In genomic region chr2:154786776-154787175, GRCm38 (mm10) we compare ENCODE assay signal across 34 mouse cellular contexts. TPM values are rescaled to one million over a fixed set of nuclear protein-coding genes. Genes with fewer than 3 reads are reported as not detected.
DNase-seq lines count a peak whose midpoint lies in the region; ATAC-seq and TF ChIP-seq lines count a peak whose summit lies in the region.
"Had no signal": no experiment of that assay in that cellular context is flagged by ENCODE, and none has a peak within 500 bp of the region (broad histone marks: within the 10 kb centered on the region; RNA-seq: fewer than 3 reads in every experiment).

No protein-coding gene starts in this region.

- no peaks in the 10 kb centered on the region for H3K9me3 ChIP-seq in kidney, embryonic 16.5 days (ENCODE audit: low read length)
- H3K9me3 ChIP-seq in G1E (replicated peaks) = no peaks in the 10 kb centered on the region
- no peaks in the 10 kb centered on the region for H3K9me3 ChIP-seq in liver, embryonic 14.5 days (ENCODE audit: control insufficient read depth, low read length)
- H3K9me3 ChIP-seq: embryonic facial prominence, embryonic 12.5 days; forebrain, embryonic 13.5 days; hindbrain, embryonic 10.5 days; lung, embryonic 15.5 days had no signal

- H3K4me2 ChIP-seq in kidney, embryonic 16.5 days (replicated peaks; ENCODE audit: low read depth, low read length) = no peak overlapping the region
- H3K4me2 ChIP-seq in liver, embryonic 14.5 days (ENCODE audit: low read depth) = peak overlapping the region; percentile 59
- H3K4me2 ChIP-seq: embryonic facial prominence, embryonic 12.5 days; forebrain, embryonic 13.5 days; heart, embryonic 11.5 days; lung, embryonic 15.5 days had no signal

- no peak for TF ChIP-seq CTCF in kidney, adult 2 months (conservative IDR thresholded peaks at IDR 0.05; ENCODE audit: insufficient read depth, insufficient read length, low read depth, low read length)
- no peak for TF ChIP-seq CTCF in G1E (IDR thresholded peaks at IDR 0.05; ENCODE audit: low read depth, low read length)
- no peak for TF ChIP-seq CTCF in liver, embryonic 14.5 days (IDR thresholded peaks at IDR 0.05; ENCODE audit: low read depth)

- no peak for ATAC-seq in kidney, embryonic 16.5 days (ENCODE audit: low FRiP score, low TSS enrichment)
- ATAC-seq in G1E (ENCODE audit: extremely low read depth, insufficient number of reproducible peaks, low FRiP score, poor library complexity, severe bottlenecking) = no peak
- no peak for ATAC-seq in liver, embryonic 14.5 days (ENCODE audit: insufficient read depth)
- ATAC-seq: activated CD4-positive, CD25-positive, alpha-beta regulatory T cell, adult 4 months; forebrain, embryonic 13.5 days; hindbrain, postnatal 0 days; intestine, embryonic 16.5 days; Patski had no signal

- H3K36me3 ChIP-seq in kidney, adult 2 months (ENCODE audit: control insufficient read depth, insufficient read depth, low read length) = no peaks in the 10 kb centered on the region
- H3K36me3 ChIP-seq in kidney, embryonic 16.5 days (ENCODE audit: insufficient read depth, low read length) = no peaks in the 10 kb centered on the region
- no peaks in the 10 kb centered on the region for H3K36me3 ChIP-seq in G1E (replicated peaks)
- no peaks in the 10 kb centered on the region for H3K36me3 ChIP-seq in liver, embryonic 14.5 days (replicated peaks; ENCODE audit: control insufficient read depth, insufficient read depth, low read depth)
- H3K36me3 ChIP-seq: embryonic facial prominence, embryonic 12.5 days; hindbrain, embryonic 10.5 days; lung, embryonic 15.5 days had no signal

- no peak overlapping the region for H3K4me3 ChIP-seq in kidney, adult 2 months (ENCODE audit: insufficient read depth, low read depth, low read length)
- H3K4me3 ChIP-seq in kidney, embryonic 16.5 days (ENCODE audit: low read length) = no peak overlapping the region
- peak overlapping the region; percentile 48; the same call in 1 of the 2 replicates for H3K4me3 ChIP-seq in G1E (ENCODE audit: low read depth, low read length)
- no peak overlapping the region for H3K4me3 ChIP-seq in liver, embryonic 14.5 days (ENCODE audit: insufficient read depth in 1 of 2, low read depth in 2 of 2, low read length in 2 of 2)
- H3K4me3 ChIP-seq: embryonic facial prominence, embryonic 12.5 days; forebrain, embryonic 13.5 days; gastrocnemius, adult 2 months; hindbrain, embryonic 10.5 days; lung, embryonic 15.5 days had no signal

- H3K9ac ChIP-seq in kidney, embryonic 16.5 days (replicated peaks; ENCODE audit: low read length) = no peak overlapping the region
- H3K9ac ChIP-seq in liver, embryonic 14.5 days (replicated peaks) = peak overlapping the region; percentile 47
- H3K9ac ChIP-seq: embryonic facial prominence, embryonic 12.5 days; forebrain, embryonic 13.5 days; lung, embryonic 15.5 days had no signal

- H3K27ac ChIP-seq in kidney, adult 2 months (ENCODE audit: insufficient read depth, low read depth, low read length) = no peak overlapping the region
- H3K27ac ChIP-seq in kidney, embryonic 16.5 days (ENCODE audit: low read length) = no peak overlapping the region
- H3K27ac ChIP-seq in liver, embryonic 14.5 days = peak overlapping the region; percentile 82
- H3K27ac ChIP-seq: embryonic facial prominence, embryonic 12.5 days; forebrain, embryonic 13.5 days; gastrocnemius, adult 2 months; hindbrain, embryonic 10.5 days; hindbrain, postnatal 0 days; lung, embryonic 15.5 days had no signal

- WGBS in kidney, adult 2 months = 55% methylated on average over 11 of the region's 11 CpGs
- WGBS in kidney, embryonic 16.5 days = 65% methylated on average over 11 of the region's 11 CpGs
- 71% methylated on average over 11 of the region's 11 CpGs for WGBS in liver, embryonic 14.5 days (ENCODE audit: insufficient replicate concordance)

- no peaks in the 10 kb centered on the region for H3K27me3 ChIP-seq in kidney, adult 2 months (replicated peaks; ENCODE audit: control insufficient read depth, insufficient read depth, low read length)
- H3K27me3 ChIP-seq in kidney, embryonic 16.5 days (ENCODE audit: insufficient read depth, low read length) = no peaks in the 10 kb centered on the region
- H3K27me3 ChIP-seq in G1E (ENCODE audit: insufficient read depth, low read length) = 0 out of 2 replicates have a peak, but pooled peaks cover 5% of the 10 kb centered on the region
- H3K27me3 ChIP-seq in liver, embryonic 14.5 days (ENCODE audit: control insufficient read depth, insufficient read depth, low read length) = no peaks in the 10 kb centered on the region
- H3K27me3 ChIP-seq: embryonic facial prominence, embryonic 12.5 days; forebrain, embryonic 13.5 days; lung, embryonic 15.5 days; Patski had no signal

- H3K4me1 ChIP-seq in kidney, adult 2 months (ENCODE audit: control insufficient read depth, insufficient read depth, low read length) = no peaks in the 10 kb centered on the region
- H3K4me1 ChIP-seq in kidney, embryonic 16.5 days (ENCODE audit: insufficient read depth, low read length) = peaks cover 14% of the 10 kb centered on the region; the same call in 1 of the 2 replicates
- H3K4me1 ChIP-seq in G1E (ENCODE audit: insufficient read depth, low read depth, low read length) = peaks cover 44% of the 10 kb centered on the region
- H3K4me1 ChIP-seq in liver, embryonic 14.5 days (replicated peaks; ENCODE audit: control insufficient read depth in 2 of 2, insufficient read depth in 2 of 2, low read length in 1 of 2) = peaks cover 33 to 42% of the 10 kb centered on the region in 2 experiments

- no peak for TF ChIP-seq EP300 in liver, embryonic 14.5 days (IDR thresholded peaks at IDR 0.05; ENCODE audit: low read depth)

- TF ChIP-seq POLR2A in kidney, adult 2 months (IDR thresholded peaks at IDR 0.05; ENCODE audit: low read depth, low read length) = no peak

- peak; percentile 23 for DNase-seq in kidney, adult 2 months
- DNase-seq in G1E (ENCODE audit: low spot score) (no peak), ZHBTc4 (ENCODE audit: low read depth, low spot score) (peak; percentile 48)
- peak in 1 of 3 experiments; percentile 28 for DNase-seq in liver, embryonic 14.5 days (ENCODE audit: low read depth in 3 of 3, low spot score in 3 of 3)
- no peak for DNase-seq in heart, adult 18-20 months
- no peak for DNase-seq in heart, adult 9 months (ENCODE audit: low spot score in 2 of 2)
- no peak for DNase-seq in lung, postnatal 4 days
- DNase-seq: cerebellum, adult 11 months; gastrocnemius, adult 2 months; lung, postnatal 36 days; midbrain, embryonic 14.5 days; right cerebral cortex, postnatal 4 days had no signal

RNA-seq across cellular contexts. Expression of gene Raly, which starts 4.1 kb away (rescaled TPM):
- 152 and 163 TPM in 2 replicates for polyA plus RNA-seq in kidney, adult 2 months (2012; rRNA removed)
- 42.3 and 48.4 TPM in 2 replicates for polyA plus RNA-seq in kidney, embryonic 16.5 days (2015; fragmentation: Nextera tagmentation; extraction: Ambion mirVana)
- 117 and 122 TPM in 2 replicates for total RNA-seq in G1E (2014; fragmentation: Nextera tagmentation)
- 173 and 196 TPM in 2 replicates for total RNA-seq in G1E (2017)
- 597 and 823 TPM in 2 replicates for polyA plus RNA-seq in G1E (2012)
- polyA plus RNA-seq in liver, embryonic 14.5 days (2012; rRNA removed) = 204 and 237 TPM in 2 replicates
- 35.9 and 37.4 TPM in 2 replicates for polyA plus RNA-seq in liver, embryonic 14.5 days (2014; fragmentation: Nextera tagmentation; extraction: Ambion mirVana)
- total RNA-seq in heart, adult 18-20 months (2021) = 10 to 100 TPM; 92.5 to 93.4 TPM

RNA-seq across cellular contexts. Expression of gene a, which starts 4.4 kb away (rescaled TPM):
- polyA plus RNA-seq in kidney, adult 2 months (2012; rRNA removed) = not detected in 2 replicates
- polyA plus RNA-seq in kidney, embryonic 16.5 days (2015; fragmentation: Nextera tagmentation; extraction: Ambion mirVana) = 0.35 TPM in 1 of 2 replicates, not detected in the other
- total RNA-seq in G1E (2014; fragmentation: Nextera tagmentation) = not detected in 2 replicates
- not detected in 2 replicates for total RNA-seq in G1E (2017)
- 0.15 and 0.44 TPM in 2 replicates for polyA plus RNA-seq in G1E (2012)
- 0.25 TPM in 1 of 2 replicates, not detected in the other for polyA plus RNA-seq in liver, embryonic 14.5 days (2012; rRNA removed)
- polyA plus RNA-seq in liver, embryonic 14.5 days (2014; fragmentation: Nextera tagmentation; extraction: Ambion mirVana) = 0.36 TPM in 1 of 2 replicates, not detected in the other
- not detected for total RNA-seq in heart, adult 18-20 months (2021)
- total RNA-seq: adrenal gland, postnatal 36 days; gastrocnemius, adult 2 months; gastrocnemius, postnatal 4 days; hindbrain, postnatal 0 days; left cerebral cortex, adult 18-20 months; left cerebral cortex, postnatal 36 days; megakaryocyte-erythroid progenitor cell, adult 5-6 weeks had no signal
- polyA plus RNA-seq: activated CD4-positive, CD25-positive, alpha-beta regulatory T cell, adult 4 months; heart, postnatal 0 days; intestine, embryonic 16.5 days; kidney, embryonic 14.5 days; lung, embryonic 15.5 days; Patski had no signal

RNA-seq across cellular contexts. Expression of gene Gm14214, which starts 16.9 kb away (rescaled TPM):
- polyA plus RNA-seq in kidney, adult 2 months (2012; rRNA removed) = not detected in 2 replicates
- not detected in 2 replicates for polyA plus RNA-seq in kidney, embryonic 16.5 days (2015; fragmentation: Nextera tagmentation; extraction: Ambion mirVana)
- total RNA-seq in G1E (2014; fragmentation: Nextera tagmentation) (not detected in 2 replicates), G1E (2017) (not detected in 2 replicates)
- not detected in 2 replicates for polyA plus RNA-seq in G1E (2012)
- not detected in 2 replicates for polyA plus RNA-seq in liver, embryonic 14.5 days (2012; rRNA removed)
- polyA plus RNA-seq in liver, embryonic 14.5 days (2014; fragmentation: Nextera tagmentation; extraction: Ambion mirVana) = not detected in 2 replicates
- not detected for total RNA-seq in heart, adult 18-20 months (2021)
- total RNA-seq: adrenal gland, postnatal 36 days; gastrocnemius, adult 2 months; gastrocnemius, postnatal 4 days; hindbrain, postnatal 0 days; left cerebral cortex, adult 18-20 months; left cerebral cortex, postnatal 36 days; megakaryocyte-erythroid progenitor cell, adult 5-6 weeks had no signal
- polyA plus RNA-seq: embryonic facial prominence, embryonic 12.5 days; forebrain, embryonic 13.5 days; frontal cortex, adult 2 months; heart, embryonic 11.5 days; heart, postnatal 0 days; hindbrain, embryonic 10.5 days; hindbrain, postnatal 0 days; intestine, embryonic 16.5 days; kidney, embryonic 14.5 days; limb, embryonic 14.5 days; lung, embryonic 15.5 days; midbrain, embryonic 14.5 days; neural tube, embryonic 11.5 days; Patski; stomach, embryonic 16.5 days; thymus, postnatal 0 days had no signal

Comparison
In these comparisons a context has a peak if more than half of its experiments do, and no peak if none do; other contexts are left out.
1. DNase-seq: peak in kidney, adult 2 months (single experiment) and ZHBTc4 (single experiment); none in G1E (single experiment), heart, adult 18-20 months (0 of 2), heart, adult 9 months (0 of 2) and lung, postnatal 4 days (0 of 2).